Mouse (Mus musculus) brain, embryonic 14.5 days (tissue): ENCODE data around the gene Gm20695. TPM values are rescaled to one million over a fixed set of nuclear protein-coding genes. Genes with fewer than 3 reads are reported as not detected.
A peak's percentile ranks its signal among the peaks of the same experiment; 100 is the strongest.
"Not testable (repeated sequence)": the region's sequence is repeated elsewhere in the genome, so short reads cannot be mapped to it uniquely, and the experiment has no call there.

Experiments used
- DNase-seq: peaks from one replicate; pipeline ENCODE4 v3.0.0-alpha.2; 2011; ENCODE audit warnings: low read depth
- CTCF ChIP-seq: fragments of 200-500 bp; IDR thresholded peaks from 2 replicates; pipeline ENCODE4 v1.5.1; 2012; ENCODE audit warnings: inconsistent platforms, mild to moderate bottlenecking, moderate library complexity, borderline replicate concordance; ENCODE audit not compliant: insufficient read depth, insufficient read length; ENCODE audit errors: extremely low read depth
- POLR2A ChIP-seq: fragments of 200-500 bp; IDR thresholded peaks from 2 replicates; pipeline ENCODE4 v1.6.1; 2012; ENCODE audit warnings: mild to moderate bottlenecking, inconsistent platforms, borderline replicate concordance; ENCODE audit not compliant: poor library complexity, insufficient read depth, insufficient read length, severe bottlenecking; ENCODE audit errors: extremely low read depth
- polyA plus RNA-seq: library from polyadenylated mRNA; depleted of rRNA; stranded (reverse); fragments of >200 nt; gene quantifications from 2 replicates; pipeline ENCODE4 v1.2.3, GENCODE M21; 2012; rRNA removed

Gene Gm20695
- 0.27 and 0.73 TPM in 2 replicates for polyA plus RNA-seq

DNA sequence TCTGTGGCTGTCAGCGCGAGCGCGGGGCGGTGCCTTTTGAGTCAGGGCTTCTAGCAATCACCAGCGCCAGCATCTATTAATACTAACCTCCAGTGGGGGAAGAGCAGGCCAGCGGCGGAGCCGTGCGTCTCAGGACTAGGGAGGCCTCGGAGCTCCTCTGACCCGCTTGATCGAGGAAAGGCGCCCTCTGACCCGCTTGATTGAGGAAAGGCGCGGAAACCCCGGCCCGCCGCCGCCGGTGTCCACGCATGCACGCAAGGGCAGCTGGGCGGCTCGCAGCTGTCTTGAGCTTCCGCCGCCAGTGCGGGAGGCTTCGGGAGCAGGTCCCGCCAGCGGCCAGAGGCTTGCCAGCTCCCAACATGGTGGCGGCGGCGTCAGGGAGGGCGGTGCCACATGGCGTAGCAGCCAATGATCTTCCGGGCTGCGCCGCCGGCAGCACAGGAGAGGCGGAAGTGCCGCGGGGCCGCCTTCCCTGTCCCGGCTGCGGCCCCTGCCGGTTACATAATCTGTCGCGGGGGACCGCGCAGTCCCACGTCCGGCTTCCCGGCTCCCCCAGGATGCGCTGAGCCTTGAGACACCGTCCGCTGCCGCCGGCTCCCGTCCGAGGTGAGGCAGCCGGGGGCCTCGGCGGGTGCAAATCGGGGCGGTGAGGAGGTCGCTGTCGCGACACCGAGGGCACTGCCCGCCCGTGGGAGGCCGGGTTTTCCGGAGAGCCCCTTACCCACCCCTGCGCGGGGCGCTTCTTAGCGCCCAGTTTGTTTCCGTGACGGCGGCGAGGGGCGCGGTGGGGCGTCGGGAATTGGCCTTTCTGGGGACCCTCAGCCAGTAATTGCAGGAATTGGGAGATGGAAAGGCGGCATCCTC lies at the start of gene Gm20695, which contains the start of gene Zfp597:
Gene Gm20695, plus strand, starts transcription at position 448 of the 864 bp plus-strand sequence.
Gene Zfp597, minus strand, starts transcription at position 361 of the 864 bp plus-strand sequence.
- TF ChIP-seq POLR2A (peak; percentile 41; the same call in 1 of the 2 replicates), CTCF (peak; percentile 23; the same call in 1 of the 2 replicates)
- peak; percentile 98 for DNase-seq

DNA sequence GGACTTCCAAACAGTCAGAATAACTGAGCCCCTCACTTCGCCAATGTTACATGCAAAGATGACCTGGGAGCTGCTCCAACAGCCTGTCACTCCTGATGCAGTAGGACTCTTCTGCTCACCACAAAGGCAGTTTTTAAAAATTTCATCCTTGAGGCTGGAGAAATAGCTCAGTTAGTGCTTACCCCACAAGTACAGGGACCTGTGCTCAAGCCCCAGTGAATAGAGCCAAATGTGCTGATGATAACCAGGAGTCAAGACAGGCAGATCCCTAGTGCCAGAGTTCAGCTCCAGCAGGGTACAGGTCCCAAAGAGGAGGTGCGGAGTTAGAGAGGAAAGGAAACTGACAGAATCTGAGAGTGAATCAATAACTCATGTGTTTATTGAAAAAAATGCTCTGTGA lies 49.0 kb upstream of the Gm20695 start:
- no peak for DNase-seq
- TF ChIP-seq POLR2A (no peak), CTCF (no peak)

DNA sequence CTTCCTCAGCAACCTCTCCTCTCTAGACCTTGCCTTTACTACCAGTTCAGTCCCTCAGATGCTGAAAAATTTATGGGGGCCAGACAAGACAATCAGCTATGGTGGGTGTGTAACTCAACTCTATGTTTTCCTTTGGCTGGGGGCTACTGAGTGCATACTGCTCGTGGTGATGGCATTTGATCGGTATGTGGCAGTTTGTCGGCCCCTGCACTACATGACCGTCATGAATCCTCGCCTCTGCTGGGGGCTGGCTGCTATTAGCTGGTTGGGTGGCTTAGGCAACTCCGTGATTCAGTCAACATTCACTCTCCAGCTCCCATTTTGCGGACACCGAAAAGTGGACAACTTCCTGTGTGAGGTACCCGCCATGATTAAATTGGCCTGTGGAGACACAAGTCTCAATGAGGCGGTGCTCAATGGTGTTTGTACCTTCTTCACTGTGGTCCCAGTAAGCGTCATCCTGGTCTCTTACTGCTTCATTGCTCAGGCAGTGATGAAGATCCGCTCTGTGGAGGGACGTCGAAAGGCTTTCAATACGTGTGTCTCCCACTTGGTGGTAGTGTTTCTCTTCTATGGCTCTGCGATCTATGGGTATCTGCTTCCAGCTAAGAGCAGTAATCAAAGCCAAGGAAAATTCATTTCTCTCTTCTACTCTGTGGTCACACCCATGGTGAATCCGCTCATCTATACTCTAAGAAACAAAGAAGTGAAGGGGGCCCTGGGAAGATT lies 45.1 kb upstream of the Gm20695 start:
- no peak for TF ChIP-seq POLR2A
- TF ChIP-seq CTCF: peak; percentile 40; the same call in 1 of the 2 replicates
- DNase-seq: peak; percentile 22

DNA sequence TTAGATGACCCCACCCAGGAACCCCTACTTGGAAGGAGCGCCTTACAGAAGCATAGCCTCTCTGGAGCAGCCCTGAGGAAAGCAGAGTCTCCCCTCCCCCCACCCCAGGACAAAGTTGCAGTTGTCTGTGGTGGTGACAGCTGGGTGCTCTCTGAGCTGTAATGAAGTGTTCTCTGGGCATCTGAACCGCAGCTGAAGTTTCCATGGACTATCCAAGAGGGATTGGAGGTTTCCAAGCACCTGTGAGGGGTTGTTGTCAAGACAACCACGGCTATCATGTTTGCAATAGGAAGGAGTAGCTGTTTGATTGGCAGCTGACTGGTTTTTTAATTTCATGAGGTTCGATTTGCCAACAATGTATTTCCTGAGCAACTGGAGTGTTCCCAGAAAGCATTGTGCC lies 41.5 kb upstream of the Gm20695 start:
- peak; percentile 37 for DNase-seq
- TF ChIP-seq CTCF: no peak
- no peak for TF ChIP-seq POLR2A

DNA sequence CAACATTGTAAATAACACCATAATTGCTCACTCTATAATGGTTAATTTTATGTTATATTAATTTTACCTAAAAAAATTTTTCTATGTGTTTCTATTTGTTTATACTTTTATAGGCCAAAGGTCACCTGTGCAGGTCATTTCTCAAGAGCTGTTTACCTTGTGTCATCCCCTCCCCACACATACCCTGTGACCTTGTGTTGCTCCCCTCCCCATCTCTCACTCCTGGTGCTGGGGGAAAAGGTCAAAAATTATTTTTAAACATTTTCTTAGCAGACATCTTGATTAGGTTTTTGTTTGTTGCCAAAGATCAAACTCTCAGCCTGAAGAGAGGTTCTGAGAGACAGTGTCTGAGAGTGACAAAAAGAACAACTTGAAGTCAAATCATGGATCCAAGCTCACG lies 40.7 kb upstream of the Gm20695 start:
- TF ChIP-seq CTCF (no peak), POLR2A (no peak)

DNA sequence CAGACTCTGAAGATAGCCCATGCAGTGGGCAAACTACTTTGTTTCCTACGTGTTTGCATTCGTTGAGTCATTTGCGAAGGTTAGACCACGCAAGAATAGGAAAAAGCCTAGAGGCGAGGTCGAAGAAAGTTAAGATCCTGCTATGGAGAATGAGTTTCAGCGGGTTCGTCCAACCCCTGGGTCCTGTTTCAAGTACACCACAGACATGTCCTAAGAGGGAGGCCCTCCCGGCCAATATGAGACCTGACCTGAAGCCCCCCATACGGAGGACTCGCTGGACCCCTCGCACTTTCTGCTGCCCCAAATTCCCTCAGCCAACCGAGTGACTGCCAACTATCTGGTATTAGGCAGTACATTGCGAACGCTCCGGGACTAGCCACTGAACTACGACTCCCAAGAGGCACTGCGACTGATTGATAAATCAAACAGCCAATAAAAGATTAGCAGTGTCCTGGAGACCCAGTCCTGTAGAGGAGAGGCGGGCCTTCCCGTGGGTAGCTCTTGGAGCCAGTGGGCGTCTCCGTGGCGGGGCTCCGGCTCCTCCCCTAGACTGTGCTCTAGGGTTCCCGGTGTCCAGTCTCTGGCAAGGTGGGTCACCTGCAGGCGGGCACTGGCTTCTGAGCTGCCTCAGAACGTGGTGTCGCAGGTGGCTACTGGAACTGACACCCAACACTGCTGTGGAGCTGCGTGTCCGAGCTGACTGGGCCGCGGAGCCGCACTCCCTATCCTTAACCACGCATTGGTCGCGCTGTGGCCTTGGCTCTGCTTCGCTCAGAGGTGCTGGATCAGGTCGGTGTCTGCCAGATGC lies 37.5 kb upstream of the Gm20695 start, which contains the start of gene Zfp174:
Gene Zfp174, plus strand, starts transcription at position 558 of the 808 bp plus-strand sequence.
- TF ChIP-seq POLR2A: peak; percentile 29; the same call in 1 of the 2 replicates
- TF ChIP-seq CTCF: no peak
- peak; percentile 98 for DNase-seq

More for the DNA sequence above, 40.7 kb upstream of the Gm20695 start:
- DNase-seq: no peak

DNA sequence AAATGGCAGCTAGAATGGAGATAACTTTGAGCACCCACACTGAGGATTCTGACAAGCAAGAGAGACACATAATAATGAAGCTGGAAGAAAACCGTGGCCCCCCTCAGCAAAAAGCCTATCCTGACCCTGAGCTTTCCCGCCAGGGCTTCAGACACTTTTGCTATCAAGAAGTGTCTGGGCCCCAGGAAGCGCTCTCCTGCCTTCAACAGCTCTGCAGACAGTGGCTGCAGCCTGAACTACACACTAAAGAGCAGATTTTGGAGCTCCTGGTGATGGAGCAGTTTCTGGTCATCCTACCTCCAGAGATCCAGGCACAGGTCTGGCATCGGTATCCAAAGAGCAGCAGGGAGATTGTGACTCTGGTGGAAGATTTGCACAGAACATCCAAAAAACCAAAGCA lies 36.6 kb upstream of the Gm20695 start:
- DNase-seq: peak; percentile 8
- TF ChIP-seq CTCF: no peak
- TF ChIP-seq POLR2A: no peak

DNA sequence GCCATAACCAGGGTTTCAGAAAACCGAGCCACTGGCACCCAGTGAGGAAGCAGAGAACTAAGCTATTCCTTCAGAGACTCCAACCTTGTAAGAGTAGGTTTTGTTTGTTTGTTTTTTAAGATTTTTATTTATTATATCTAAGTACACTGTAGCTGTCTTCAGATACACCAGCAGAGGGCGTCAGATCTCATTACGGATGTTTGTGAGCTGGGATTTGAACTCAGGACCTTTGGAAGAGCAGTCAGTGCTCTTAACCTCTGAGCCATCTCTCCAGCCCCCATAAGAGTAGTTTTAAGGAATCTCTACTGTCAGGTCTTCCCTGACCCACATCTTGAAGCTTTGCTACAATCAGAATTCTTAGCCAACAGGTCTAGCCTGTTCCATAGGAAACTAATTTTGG lies 36.0 kb upstream of the Gm20695 start:
- TF ChIP-seq POLR2A (no peak), CTCF (no peak)

DNA sequence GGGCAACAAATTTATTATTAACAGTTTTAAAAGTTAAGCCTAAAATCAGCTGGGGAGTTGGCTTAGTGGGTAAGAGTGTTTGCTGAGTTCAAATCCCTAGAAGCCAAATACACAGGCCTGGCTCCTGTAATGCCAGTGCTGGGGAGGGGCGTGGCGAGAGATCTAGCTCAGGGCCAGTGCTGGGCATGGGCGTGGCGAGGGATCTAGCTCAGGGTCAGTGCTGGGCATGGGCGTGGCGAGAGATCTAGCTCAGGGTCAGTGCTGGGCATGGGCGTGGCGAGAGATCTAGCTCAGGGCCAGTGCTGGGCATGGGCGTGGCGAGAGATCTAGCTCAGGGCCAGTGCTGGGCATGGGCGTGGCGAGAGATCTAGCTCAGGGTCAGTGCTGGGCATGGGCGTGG lies 33.1 kb upstream of the Gm20695 start:
- not testable (repeated sequence) for DNase-seq

More for the DNA sequence above, 36.0 kb upstream of the Gm20695 start:
- DNase-seq: no peak

DNA sequence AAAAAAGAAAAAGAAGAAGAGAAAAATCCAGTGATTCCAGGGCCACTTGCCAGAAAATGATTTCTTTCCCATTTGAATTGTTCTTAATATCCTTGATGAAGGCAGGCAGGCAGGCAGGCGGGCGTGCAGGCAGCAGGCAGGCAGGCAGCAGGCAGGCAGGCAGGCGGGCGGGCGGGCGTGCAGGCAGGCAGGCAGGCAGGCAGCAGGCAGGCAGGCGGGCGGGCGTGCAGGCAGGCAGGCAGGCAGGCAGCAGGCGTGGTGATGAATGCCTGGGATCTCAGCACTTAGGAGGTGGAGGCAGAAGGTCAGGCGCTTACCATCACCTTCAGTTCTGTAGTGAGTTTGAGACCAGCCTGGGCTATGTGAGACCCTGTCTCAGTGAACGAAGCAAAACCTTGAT lies 31.9 kb upstream of the Gm20695 start:
- peak; percentile 3 for DNase-seq
- no peak for TF ChIP-seq POLR2A
- TF ChIP-seq CTCF: no peak
